Mouse (Mus musculus) frontal cortex, postnatal 14 days (tissue): ENCODE data around the gene Slf2.

Experiments
- DNase-seq, 2 experiments: peaks; one replicate each; pipeline ENCODE4 v3.0.0; 2022; ENCODE audit warnings: low spot score in 2 of 2

Slf2 gene

DNA sequence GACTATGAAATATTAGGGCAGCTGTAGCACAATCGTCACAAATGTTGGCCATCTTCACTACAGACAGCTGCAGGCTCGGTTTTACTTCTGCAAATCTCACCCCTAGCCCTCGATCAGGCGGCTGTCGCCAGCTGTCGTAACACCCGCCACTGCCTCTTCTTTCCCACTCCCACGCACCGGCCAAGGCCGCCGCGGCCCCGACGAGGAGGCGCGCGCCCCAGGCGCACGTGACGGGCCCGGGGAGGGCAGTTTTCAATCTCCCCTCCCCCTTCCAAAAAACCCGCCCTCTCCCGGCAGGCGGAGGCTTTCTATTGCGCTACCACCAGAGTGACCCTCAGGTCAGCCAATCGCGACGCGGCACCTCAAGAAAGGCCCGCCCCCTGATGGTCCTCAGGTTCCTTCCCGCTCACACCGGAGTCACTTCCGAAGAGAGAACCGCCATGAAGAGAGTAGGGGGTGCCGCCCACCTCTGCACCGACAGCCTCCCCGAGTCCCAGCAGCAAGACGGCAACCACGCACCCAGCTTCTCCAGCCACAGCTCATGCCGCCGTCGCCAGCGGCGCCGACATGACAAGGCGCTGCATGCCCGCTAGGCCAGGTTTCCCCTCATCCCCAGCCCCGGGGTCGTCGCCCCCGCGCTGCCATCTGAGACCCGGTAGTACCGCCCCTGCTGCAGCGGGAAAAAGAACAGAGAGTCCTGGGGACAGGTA, at the start of gene Slf2:
Gene Slf2 (plus strand): TSS at position 408 of the 710 bp plus-strand sequence.
- DNase-seq = peak; percentile 98 to 99

DNA sequence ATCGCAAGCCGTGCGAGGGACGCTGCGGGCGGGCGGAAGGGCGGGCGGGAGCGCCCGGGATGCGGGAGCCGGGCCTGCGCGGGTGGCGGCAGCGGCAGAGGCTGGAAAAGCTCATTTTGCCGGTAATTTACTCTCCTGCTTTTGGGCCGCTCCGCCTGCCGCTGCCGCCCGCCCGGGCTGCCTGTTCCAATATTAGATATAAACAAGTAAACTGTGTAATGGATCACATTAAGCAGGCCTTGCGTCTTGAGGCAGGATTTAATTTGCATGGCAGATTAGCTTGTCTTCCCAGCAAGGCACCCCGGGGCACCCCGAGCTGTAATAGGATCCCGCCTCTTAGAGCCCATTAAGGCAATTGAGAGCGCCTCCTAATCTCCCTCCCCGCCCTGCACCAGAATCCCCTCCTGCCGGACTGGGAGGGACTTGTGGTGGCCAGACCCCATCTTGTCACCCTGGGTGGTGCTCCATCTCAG, 48.4 kb upstream of the Slf2 start:
- DNase-seq = peak in 1 of 2 experiments; percentile 14

DNA sequence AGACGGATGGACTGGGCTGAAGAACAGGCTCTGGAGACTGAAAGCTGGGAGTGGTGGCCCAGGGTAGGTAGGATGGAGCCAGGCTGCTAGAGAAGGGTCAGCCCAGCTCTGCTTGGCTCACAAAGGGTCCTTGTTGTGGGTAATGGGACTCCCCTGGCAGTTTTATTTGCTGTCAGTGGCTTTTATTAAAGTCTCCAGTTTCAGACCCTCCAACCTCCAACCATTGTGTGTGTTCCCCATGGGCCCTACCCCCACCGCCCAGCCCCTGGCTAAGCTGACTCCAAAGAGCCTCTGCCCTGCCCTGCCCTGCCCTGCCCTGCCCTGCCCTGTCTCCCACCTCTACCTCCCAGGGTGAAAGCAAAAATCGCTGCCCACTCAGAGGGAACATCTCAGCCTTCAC, 46.6 kb upstream of the Slf2 start:
- DNase-seq = no peak

DNA sequence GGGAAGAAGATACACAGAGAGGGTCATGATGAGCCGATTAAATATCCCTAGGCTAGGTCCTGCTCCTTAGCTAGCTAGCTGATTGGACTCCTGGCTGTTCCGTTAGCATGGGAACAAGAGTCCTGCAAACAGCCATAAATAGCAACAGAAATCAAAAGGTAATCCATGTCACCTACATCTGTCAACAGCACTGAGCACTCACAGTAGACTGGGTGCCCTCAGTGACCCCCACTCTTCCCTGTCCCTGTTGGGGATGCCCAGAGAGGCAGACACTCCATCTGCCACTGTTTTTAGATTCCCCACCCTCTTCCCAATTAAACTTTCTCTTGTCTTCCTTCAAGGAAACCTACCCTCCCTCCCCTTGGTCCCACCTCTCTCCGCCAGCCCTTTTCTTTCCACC, 44.5 kb upstream of the Slf2 start:
- no peak for DNase-seq

DNA sequence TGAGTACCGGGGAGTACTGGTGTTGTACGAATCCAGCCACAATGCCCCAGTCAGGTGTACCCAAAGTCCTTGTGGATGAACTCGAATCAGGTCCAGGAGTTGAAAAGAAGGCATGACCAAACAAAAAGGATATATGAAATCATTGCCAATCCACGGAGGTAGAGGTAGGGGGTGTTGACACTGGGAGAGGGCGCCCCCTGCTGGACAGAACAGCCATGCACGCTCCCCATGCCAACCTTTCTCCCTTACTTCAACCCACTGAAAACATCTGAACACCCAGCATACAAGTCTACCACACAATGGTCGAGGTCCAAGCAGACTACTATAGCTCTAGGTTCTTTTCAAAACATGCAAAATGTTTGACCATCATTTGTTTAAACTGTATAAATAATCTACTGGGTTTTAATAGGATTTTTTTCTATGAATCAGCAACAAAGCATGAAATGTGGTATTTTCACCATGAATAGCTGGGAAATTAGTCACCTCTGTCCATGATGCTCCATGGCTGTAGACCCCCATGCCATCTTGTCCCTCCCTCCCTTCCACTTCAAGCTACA, 43.2 kb upstream of the Slf2 start:
- DNase-seq = peak in 1 of 2 experiments; percentile 37

DNA sequence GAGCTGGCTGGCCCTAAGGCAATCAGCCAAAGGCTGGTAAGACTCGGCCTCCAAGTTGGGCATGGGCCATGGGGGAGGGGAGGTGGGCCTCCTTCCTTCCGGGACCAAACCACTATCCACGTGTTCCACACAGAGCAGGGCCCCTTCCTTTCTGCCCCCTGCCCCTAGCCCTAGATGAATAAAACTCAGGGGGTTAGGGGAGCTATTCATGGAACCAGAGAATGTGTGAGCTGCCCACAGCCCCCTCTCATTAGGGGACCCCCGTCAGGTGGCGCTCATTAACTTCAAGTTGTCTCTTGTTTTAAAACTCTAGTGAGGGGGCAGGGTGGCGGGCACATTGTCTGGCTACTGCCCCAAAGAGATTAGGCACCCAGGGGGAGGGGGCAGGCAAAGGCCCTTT, 41.4 kb upstream of the Slf2 start:
- DNase-seq = no peak

DNA sequence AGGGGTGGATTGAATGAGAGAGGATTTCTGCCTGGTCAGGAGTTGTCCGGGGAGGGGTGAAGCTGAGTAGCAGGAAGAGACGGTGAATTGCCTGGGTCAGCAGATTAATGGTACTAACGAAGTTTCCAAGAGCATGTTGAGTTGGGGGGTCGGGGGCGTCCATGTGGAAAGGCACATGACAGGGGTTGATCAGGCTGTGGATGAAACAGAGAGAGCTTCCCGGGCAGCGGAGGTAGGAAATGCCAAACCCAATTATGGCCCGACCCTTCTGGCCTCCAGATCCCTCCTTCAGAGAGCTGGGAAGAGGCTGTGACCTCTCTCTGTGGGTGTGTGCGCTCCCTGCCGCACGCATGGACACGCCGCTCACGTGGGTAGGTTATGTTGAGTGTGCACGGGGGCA, 39.5 kb upstream of the Slf2 start:
- DNase-seq = no peak

DNA sequence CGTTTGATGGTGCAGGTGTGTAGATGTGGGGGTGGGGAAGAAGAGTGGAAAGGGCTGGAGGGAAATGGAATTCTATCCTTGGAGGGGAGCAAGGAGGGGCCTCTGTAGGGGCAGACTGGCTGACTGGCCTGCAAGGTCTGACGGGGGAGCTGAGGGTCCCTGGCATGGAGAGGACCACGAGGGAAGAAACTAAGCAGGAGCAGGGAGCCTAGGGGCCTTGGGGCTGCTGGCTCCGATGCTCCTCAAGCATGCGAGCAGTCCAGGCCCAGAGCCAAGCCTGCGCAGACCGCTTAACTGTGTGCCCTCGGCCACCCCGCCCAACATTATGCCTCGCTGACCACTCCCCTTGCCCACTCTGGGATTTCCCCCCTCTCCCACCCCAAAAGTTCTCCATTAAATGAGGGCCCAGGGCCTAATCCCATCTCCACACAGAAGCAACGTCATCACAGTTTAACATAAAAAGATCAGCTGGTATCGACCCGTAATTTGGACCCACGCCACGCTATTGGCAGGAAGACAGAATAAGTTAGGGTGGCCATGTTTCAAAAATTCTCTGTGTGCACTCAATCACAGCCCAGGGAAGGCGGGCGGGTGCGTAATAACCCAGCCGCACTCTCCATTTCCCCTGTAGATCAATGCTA, 37.6 kb upstream of the Slf2 start:
- no peak for DNase-seq

DNA sequence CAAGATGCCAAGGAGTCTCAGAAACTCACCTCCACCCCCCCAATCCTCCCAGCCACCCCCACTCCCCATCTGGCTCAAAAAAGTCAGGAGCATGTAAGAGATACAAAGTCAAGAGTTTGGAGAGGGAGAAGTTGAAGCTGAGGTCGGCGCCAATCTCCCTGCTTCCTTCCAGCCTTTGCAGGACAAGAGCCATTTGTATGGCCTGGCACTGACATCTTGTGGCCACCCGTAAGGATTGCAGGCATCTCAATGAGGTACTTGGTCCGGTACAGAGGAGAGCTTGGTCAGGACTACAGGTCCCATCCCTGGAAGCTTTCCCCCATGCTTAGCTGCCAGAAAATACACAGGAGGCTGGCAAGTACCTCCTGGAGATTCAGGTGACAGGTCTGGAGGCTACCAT, 35.7 kb upstream of the Slf2 start:
- DNase-seq = peak; percentile 35 to 50

DNA sequence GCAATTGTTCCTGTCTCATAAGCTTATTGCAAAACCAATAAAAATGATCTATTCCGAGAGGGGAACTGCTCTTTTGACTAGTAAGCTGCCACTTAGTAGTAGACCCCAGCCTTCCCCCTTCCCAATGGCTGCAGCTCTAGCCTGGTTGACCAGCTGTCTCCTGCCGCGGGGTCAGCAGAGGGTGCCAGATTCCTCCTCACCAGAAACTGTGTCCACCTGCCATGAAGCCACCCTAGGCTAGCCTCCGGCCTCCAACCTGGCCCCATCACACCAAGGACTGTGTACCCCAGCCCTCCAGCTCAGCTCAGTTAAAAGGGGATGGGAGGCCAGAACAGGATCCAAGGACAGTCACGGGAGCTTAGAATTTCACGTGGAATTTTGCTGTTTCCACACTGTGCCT, 34.5 kb upstream of the Slf2 start:
- DNase-seq = no peak

DNA sequence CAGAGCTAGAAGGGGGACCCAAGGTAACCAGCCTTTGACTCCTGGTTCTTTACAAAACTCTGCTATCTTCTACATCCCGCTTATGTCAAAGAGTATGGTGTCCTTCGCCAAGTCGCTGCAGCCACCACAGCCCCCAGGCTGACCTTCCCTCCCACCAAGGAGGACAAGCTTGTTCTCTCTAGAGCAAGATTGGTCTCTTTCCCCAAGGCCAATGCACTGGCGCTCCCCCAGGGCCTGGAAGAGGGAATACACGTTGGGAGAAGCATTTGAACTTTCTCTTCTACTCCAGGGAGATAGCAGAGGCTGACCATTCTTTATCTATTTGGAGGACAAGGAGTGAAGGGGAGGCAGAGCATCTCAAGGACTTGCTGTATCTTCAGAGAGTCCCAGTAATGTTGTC, 33.4 kb upstream of the Slf2 start:
- no peak for DNase-seq

DNA sequence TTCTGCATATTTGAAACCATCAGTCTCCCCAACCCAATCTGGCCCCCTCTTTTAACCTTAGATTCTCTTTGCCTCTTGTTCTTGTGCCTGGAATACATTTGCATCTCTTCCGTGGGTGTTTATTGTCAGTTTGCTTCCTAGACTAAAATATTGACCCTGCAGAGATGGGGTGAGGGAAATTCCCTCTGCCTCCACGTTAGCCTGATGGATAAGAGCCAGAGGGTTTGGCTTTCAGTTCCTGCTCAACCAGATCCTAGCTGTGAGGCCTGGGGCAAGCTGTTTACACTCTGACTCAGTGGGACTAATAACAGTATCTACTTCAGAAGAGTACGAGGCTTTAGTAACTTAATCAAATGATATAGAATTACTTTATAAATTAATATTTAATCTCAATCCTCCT, 32.3 kb upstream of the Slf2 start:
- no peak for DNase-seq

DNA sequence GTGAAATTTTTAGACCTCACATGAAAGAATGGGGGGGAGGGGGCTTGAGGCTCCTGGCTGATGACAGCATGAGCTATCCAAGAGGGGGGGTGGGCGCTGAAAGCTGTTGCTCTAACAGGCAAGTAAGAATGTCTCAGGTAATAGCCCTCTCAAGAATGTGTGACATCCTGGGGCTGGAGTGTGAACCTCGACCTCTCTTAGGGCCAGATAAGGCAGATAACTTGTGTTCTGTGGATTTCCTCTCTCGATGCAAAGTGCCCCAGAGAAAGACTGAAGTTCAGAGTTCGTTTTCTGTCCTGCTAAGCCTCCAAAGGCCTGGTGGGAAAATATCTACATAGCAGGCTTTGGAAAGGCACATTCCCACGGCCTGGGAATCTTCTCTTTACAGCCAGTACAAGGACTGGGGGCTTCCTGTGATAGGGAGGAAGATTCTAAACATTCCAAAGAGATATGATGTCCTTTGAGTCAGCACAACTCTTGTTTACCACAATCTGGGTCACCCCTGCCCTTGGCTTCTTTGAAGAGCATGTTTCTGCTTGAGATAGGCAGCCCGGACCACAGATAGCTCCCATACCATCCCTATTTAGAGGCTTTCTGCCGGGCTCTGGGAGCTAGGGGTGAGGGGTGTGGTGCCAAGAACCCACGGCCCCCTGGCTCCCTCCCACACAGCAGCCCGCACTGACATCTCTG, 31.7 kb upstream of the Slf2 start:
- no peak for DNase-seq

DNA sequence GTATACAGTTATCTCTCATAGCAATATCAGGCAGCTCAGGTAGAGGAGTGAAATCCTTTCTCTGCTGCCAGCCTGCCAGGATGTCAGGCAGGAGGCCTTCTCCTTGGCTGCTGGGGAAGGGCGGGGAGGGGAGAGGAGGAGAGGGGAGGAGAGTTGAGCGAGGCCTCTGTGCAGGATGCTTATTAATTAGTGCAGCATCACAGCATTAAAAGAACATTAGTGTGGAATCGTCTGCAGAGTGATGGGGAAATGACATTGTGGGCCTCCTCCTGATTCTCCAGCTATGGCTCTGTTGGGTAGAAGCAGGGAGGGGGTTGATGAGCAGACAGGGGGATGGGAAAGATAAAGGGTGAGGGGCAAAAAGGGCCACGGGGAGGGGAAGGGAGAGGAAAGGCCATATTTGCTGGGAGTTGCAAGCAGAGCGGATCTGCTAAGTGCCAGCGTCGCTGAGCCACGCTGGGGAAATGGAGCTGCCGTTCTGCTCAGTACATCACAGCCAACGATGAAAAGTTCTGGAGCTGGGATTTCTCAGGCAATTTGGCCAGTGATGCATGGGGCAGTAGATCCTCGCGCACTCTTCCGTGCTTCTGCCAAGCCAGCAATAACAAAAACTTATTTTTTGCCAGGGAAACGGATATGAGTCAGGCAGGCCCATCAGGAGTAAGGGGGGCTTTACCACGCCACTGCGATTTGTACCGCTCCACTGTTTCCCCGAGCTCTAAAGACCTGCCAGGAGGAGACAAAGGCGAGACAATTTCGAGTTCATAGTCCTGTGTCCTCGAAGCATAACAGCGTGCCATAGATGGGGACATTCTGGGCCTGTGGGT, 30.8 kb upstream of the Slf2 start:
- DNase-seq = no peak

DNA sequence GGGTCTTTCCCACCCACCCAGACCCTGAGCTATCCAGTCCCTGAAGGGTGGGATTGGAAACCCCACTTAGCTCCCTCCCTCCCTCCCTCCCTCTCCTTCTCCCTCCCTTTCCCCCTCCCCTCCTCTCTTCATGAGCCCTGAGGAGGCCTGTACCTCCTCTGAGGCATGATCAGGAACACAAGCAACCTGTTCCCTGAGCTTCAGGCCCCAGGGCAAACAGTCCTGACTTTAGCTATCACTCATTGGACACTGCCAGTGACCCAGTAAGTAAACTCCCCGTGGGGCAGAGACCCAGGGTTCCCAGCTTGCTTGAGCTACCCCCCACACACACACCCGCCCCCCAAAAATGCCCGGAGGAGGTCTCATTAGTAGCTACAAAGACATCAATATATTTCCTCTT, 29.9 kb upstream of the Slf2 start:
- no peak for DNase-seq

DNA sequence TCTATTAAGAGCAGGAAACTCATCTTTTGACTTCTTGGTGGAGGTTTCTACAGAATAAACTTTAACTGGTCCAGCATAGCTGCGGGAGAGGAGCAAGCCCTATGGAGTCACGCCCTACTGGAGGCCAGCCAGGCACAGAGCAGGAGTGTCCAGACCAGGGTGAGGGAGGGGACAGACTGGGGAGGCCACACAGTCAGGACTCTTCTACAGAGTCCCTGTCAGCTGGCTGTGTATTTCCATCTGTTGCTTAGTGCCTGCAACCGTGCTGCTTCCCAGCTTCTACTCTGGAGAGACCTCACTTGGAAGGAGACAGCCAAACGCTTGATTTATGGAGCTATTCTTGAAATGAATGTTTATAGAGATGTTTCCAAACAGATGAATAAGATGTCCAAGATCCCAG, 28.6 kb upstream of the Slf2 start:
- DNase-seq = no peak

DNA sequence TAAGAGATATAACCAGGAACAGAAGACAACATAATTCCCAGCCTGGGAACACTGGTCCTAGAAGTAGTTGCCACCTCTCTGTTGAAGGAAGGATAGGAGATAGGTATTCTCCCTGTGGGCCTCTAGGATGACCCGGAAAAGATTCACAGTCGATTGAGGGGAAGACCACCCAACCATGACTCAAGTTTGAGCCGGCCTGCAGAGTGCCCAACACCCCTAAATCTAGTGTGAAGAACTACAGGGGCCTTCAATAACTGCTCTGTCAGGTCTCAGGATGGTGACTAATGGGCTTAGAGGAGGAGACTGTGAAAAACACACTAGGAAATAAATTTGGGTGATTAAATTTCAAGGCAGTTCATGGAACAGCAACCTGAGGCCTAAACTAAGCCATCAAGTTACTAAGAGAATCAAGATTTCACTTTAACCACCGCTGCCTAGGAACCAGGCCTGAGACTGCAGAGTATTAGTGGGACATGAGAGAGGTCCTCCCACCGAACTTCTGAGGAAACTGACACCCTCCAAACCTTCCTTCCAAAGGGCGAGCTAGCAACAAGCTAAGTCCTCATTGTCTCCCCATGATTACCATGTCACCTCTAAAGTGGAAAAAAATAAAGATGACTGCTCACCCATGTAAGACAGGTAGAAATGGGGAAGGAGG, 27.5 kb upstream of the Slf2 start:
- DNase-seq = no peak

DNA sequence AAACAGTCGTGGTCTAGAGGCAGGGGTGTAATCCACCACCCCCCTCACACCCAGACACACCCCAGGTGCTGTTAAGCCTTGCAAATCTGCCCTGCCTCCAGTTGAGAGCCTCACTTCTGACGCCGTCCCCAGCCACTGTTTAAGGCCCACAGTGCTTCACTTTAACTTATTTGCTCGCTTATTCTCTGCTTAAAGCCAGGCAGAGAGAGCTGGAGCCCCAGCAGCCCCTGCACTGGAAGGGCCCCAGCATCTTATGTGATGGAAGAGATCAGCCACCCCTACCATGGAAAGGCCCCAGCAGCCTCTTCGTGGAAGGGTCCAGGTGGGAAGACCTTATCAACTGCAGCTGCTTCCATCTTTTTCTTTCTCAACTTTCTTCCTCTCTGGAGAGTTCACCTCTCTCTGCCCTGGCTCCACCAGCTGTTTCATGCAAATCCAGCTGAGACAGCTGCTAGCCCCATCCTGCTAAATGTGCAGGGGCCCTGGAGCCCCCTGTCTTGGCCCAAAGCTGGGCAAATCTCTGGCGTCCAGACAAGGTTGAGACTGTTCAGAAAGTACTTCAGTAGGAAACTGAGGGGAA, 26.7 kb upstream of the Slf2 start:
- DNase-seq = no peak

DNA sequence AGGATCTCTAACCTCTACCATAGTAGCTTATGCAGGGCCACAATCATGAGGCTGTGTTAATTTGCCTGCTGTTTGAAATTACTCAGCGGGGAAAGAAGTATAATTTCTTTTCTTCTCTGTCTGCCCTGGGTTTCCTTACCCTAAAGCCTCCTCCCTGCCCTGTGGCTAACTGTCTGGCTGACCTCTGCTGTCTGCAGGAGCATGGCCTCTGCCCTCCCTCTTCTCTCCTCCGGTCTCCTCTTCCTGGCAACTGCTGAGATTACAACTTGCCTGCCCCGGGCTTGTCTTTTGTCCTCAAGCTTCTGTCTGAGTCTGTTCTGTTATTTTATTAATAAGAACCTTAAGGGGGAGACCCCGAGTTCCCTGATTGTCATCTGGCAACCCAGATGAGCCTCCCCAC, 25.6 kb upstream of the Slf2 start:
- DNase-seq = no peak

DNA sequence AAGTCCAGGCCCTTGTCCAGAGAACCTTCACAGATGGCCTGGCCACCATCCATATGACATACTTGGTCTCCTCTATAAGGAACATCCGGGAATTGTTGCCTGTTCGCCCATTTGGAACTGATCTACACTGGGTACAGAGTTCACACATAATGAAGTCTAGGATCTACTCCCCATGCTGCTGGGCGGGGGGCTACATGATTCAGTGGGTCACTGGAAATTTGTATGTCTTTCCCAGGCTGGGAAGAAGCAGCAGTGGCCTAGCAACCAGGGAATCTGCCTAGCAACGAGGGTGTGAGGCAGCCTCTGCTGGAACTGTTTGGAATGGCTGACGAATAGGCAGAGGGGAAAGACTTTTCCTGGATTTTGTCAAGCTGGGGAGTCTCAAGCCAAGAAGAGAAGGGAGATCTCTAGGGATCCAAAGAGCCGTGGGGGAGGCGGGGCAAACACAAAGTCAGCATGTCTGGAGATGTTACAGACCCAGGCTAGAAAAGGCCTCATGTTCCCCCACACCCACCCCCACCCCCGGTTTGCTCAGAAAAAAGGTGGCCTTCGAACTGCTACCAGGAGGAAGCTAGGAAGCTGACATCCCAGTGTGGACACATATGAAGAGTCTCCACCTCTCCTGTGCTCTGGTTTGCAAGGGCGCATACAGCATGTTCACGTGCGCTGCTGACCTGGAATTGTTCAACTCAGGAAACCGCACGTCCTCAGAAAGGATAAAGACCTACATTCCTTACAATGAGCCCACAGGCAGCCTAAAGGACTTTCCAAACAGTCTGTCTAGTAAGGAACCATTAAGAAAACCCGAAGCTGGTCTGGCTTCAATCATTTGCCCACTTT, 22.9 kb upstream of the Slf2 start:
- peak in 1 of 2 experiments; percentile 36 for DNase-seq
